Mouse (Mus musculus) cerebellum, postnatal 36 days (tissue): Measurements from ENCODE around the gene Irf2.

Experiments used
- DNase-seq, 2 experiments: peaks; one replicate each; pipeline ENCODE4 v3.0.0; 2021 to 2022; ENCODE audit warnings: mixed read lengths in 2 of 2

The Irf2 gene

GRCm38 (mm10) chr8:46739003-46739949 is at the start of gene Irf2:
Irf2 (plus strand) TSS chr8:46739732.
- peak; percentile 69 to 74 for DNase-seq

- no peak for DNase-seq
Observed at GRCm38 (mm10) chr8:46690111-46690510, 49.4 kb upstream of the Irf2 start.

DNA sequence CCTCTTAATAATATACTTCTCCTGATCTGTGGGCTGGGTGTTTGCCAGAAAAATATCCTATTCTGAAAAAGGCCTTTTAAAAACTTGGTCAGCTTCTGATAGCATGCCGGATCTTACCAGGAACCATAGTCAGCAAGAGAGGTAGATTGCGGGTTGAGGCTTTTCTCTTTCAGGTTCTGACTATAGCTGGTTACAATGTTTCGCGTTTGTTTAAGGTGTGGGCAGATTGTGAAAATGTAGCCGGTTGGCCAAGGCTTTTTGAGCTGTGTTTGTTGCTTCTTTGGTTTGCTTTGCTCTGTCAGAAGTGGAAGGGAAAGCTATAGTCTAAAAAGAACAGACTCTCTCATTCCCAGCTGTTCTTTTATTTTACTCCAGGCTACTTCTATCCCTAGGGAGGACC is 49.0 kb upstream of the Irf2 start:
- DNase-seq, result no peak

DNA sequence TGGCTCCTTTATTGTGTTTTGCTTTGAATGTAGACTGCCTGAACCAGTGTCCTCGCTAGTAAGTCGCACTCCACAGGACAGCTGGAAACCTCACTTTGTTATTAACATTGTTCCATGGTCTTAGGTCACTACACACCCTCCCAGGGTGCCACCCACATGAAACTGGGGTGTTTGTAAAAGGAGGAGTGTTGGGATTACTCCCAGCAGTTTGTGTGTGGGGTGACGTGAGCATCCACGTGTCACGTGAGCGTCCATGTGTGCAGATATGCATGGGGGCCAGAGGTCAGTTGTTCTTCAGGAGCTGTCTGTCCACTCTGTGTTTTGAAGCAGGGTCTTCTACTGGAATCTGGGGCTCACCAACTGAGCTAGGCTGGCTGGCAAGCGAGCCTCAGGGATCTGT is 48.2 kb upstream of the Irf2 start:
- no peak for DNase-seq

DNA sequence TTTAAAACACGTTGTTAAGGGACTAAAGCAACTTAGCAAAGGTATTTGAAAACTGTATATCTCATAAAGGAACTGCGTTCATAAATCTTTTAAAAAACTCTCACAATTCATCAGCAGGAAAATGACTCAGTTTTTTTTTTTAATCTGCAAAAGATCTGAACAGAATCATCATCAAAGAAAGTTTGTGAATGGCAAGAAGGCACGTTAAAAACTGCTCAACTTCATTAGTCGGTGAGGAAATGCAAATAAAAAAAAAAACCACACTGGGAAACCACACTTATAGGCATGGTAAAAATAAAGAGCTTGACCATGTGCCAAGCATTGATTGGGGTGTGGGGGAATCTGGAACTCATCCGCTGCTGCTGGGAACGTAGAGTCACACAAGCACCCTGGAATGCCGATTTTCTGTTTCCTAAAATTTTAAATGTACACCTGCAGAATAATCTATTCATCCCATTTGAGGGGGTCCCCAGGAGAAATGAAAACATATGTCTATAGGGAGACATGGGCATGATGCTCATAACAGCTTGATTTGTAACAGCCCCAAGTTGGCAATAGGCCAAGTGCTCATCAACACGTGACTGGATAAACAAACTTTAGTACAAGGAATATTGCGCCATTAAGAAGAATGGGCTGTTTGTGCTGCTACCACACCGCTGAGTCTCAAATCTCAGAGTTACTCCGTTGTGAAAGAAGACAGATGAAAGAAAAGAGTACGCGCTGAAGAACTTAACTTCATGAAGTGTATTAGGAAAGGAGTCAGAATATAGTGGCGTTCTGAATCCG is 43.1 kb upstream of the Irf2 start:
- DNase-seq, result no peak

- no peak for DNase-seq
Observed at GRCm38 (mm10) chr8:46697566-46697965, 42.0 kb upstream of the Irf2 start.

DNA sequence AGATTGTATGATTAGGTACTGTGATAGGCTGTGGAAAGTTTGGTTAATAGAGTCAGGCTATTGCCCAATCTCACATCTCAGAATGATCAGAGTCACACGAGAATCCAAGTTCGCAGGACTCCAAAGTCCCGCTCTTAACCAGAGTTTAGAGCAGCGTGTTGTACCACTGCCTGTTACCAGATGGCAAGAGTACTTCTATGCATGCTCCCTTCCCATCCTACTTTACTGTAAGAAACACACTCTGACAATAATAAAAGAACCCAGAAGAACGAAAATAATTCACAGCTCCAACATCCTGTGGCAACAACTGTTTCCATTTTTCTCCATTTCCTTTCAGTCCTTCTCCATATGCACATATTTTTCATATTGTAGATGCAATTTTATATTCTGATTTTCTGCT is 41.4 kb upstream of the Irf2 start:
- no peak for DNase-seq

GRCm38 (mm10) chr8:46705145-46705544 is 34.4 kb upstream of the Irf2 start:
- no peak for DNase-seq

DNA sequence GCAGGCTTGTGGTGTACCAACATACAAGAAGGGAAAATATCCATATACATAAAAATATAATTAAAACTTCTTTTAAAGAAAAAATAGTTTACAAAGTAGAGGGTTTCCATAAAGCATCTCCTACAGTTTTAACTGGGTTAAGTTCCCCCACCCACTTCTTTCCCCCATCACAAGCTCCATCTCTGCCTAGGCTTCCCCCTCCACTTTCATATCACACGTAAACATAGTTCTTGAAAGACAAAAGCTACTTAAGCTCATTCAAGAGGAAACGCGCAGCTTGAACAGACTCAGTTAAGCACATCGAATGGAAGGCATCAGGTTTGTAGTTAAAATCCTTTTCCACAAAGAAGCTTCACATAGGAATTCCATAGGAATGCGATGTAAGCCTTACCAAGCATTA is 32.8 kb upstream of the Irf2 start:
- no peak for DNase-seq

DNA sequence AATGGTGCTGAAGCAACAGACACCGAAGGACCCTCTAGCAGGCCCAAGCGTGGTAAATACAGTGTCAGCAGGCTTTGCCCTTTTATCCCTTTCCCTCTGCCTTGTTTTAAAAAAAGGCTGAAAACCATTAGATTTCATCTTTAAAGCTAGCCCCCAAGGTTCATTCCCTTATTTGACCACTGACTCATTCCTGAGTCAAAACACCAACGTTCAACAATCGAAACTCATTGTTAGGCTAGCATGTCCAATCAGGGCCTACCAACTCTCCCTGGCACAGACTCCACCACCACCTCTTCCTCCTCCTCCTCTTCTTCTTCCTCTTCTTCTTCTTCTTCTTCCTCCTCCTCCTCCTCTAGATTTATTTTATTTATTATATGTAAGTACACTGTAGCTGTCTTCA is 30.2 kb upstream of the Irf2 start:
- no peak for DNase-seq

- no peak for DNase-seq
Observed at GRCm38 (mm10) chr8:46710289-46710688, 29.2 kb upstream of the Irf2 start.

DNA sequence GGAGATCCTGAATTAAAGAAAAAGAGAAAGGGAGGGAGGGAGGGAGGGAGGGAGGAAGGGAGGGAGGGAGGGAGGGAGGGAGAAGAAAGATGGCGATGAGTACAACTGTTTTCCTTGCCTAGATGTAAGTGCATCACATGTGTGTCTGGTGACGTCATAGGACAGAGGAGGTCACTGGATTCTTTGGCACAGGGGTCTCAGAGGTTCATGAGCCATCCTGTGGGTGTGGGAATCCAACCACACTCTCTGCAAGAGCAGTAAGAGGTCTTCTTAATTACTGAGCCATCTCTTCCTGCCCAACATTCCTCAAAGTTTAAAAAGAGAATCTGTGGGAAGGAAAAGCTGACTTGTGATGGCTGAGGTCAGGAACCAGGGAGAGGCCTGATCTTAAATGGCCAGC is 28.0 kb upstream of the Irf2 start:
- DNase-seq, result no peak

- DNase-seq, result no peak
Observed at GRCm38 (mm10) chr8:46713178-46713577, 26.4 kb upstream of the Irf2 start.

GRCm38 (mm10) chr8:46713844-46714243 is 25.7 kb upstream of the Irf2 start:
- no peak for DNase-seq

DNA sequence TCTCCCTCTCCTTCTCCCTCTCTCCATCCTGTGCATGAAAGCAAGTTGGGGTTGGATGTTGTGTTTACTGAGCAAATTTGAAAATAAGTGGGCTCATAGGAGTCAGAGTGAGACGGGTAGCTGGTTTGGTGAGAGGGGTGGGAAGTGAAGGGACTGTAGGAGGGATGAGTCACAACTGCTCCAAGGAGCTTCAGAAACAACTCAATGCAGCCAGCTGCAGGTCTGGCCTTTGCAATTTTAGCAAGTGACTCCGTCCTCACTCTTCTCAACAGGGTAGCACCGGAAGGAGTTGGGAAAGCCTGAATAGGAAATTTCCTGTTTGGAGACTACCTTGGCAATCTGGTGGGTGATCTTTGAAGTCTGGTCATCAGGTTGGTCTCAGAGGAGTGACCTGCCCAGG is 25.1 kb upstream of the Irf2 start:
- no peak for DNase-seq

DNA sequence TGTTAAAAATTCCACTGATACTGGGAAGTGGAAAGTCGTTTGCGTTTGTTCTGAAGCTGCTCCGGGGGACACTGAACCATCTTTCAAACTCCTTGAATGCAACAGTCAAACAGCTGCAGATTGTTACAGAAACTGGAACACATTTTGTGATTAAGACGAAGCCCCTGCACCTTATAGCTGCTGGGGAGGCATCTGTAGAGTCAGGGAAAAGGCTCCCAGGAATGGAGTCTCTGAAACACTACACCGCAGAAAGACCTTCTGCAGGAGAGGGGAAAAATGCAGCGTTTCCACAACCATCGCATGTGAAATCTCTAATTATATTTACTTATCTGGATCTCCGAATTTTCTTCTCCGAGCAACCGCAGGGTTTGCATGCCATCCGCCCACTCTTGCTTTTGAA is 23.1 kb upstream of the Irf2 start:
- DNase-seq, result no peak

DNA sequence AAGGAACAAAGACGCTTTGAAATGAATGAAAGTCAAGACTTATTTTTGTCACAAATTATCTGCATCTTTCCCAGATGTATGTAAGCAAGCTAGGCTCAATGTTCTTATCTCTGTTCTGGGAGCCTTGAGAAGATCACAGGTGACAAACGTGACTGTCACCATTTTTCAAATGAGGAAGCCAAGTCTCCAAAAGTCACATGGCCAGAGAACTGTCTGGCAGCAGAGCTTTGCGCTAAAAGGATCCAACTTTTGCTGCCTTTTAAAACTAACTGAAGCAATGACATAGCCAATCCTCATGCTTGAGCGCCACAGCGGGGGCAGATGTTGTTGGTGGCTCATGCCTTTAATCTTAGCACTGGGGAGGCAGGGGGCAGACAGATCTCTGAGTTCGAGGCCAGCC is 22.4 kb upstream of the Irf2 start:
- no peak for DNase-seq

GRCm38 (mm10) chr8:46718301-46718700 is 21.2 kb upstream of the Irf2 start:
- DNase-seq, result no peak

- DNase-seq, result no peak
Observed at GRCm38 (mm10) chr8:46718747-46719146, 20.8 kb upstream of the Irf2 start.

DNA sequence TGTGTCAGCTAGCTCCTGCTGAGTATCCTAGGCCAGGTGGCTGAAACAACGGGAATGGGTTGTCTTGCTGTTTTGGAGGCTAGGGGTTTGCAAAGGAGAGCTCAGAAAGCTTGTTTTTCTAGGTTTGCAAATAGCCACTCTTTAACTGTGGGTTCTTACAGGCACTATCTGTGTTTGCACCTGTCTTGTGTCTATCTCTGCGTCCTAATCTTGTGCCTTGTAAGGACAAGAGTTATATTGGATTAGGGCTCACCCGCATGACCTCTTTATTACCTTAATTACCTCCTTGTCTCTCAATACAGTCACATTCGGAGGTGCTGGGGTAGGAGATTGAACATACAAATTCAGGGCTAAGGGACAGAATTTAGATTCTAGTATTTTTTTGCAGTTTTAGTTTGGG is 18.9 kb upstream of the Irf2 start:
- DNase-seq, result no peak

DNA sequence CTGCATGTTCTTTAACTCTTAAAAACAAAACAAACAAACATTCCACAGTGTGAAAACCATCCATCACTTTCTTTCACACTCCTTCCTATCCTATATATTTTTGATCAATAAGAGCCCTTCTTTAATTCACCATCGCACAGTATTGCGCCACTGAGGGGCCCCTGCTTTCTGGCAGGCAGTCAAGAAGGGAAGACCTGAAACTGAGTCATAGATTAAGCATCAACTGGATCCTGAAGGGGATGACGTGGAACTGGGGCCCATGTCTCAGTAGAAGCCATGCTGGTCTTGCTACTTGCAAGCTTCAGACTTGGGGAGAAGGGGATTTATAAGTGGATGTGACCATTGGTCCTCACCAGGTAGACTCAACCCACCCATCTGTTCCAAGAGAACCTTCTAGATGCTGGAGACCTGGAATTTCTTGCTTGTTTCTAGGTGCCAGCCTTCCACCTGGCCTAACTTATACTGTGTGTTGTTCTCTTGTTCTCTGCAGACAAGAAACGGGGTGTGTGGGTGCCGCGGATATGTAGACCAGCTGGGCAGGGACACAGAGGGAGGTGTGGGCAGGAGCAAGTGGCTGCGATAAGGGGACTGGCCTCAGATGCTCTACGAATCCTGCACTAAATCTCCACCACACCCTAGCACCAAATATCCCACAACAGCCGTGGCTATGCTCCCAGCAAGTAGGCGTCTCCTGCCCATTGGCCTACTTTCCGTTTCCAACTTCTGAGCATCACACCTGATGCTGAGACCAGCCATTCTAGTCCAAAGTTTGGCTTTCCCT is 18.3 kb upstream of the Irf2 start:
- no peak for DNase-seq

GRCm38 (mm10) chr8:46722536-46722935 is 17.0 kb upstream of the Irf2 start:
- DNase-seq, result no peak

DNA sequence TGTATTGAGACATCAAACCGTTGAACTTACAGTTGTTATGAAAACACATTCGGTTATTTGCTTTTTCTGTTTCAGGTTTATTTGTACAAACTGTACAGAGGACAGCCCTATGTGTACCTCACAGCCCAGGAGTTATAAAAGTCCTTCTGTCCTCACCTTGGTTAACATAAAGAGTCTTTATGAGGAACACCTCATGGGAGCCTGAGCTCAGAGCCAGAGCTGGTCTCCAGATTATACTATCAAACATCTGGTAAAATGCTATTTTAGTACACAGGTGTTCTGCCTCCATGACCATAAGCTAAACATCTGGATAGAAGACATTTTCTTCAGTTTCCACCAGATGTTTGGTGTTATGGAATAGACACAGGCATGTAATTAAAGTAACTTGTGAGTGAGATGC is 13.1 kb upstream of the Irf2 start:
- DNase-seq, result no peak
